Mouse (Mus musculus) frontal cortex, postnatal 14 days (tissue): ENCODE data around the gene Arhgap25.

Experiments
- DNase-seq, 2 experiments: peaks; one replicate each; pipeline ENCODE4 v3.0.0; 2022; ENCODE audit warnings: low spot score in 2 of 2

Gene Arhgap25

GRCm38 (mm10) chr6:87447217-87447616 is 85.8 kb downstream of the Arhgap25 start:
- DNase-seq = no peak

- no peak for DNase-seq
Observed at GRCm38 (mm10) chr6:87445222-87445621, 87.8 kb downstream of the Arhgap25 start.

GRCm38 (mm10) chr6:87443253-87443652 is 89.8 kb downstream of the Arhgap25 start:
- DNase-seq = no peak

DNA sequence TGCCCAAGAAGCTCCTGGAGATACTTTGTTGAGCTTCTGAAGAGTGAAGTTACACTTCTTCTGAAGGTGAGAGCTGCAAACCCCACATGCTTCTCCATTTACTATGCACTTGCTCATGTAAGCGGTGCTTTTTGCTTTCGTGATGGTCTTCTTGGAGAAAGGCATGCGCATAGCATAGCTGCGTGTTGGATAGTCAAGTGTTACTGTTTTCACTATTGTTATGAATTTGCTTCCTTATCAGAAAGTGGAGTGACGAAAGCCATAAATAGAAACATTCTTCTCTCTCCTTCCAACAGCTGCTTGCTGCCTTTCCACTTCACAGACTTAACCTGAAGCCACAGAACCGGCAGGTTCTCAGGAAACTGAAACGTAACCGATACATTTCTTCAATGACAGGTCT is 96.3 kb downstream of the Arhgap25 start:
- DNase-seq = no peak

- no peak for DNase-seq
Observed at GRCm38 (mm10) chr6:87435791-87436190, 97.3 kb downstream of the Arhgap25 start.

DNA sequence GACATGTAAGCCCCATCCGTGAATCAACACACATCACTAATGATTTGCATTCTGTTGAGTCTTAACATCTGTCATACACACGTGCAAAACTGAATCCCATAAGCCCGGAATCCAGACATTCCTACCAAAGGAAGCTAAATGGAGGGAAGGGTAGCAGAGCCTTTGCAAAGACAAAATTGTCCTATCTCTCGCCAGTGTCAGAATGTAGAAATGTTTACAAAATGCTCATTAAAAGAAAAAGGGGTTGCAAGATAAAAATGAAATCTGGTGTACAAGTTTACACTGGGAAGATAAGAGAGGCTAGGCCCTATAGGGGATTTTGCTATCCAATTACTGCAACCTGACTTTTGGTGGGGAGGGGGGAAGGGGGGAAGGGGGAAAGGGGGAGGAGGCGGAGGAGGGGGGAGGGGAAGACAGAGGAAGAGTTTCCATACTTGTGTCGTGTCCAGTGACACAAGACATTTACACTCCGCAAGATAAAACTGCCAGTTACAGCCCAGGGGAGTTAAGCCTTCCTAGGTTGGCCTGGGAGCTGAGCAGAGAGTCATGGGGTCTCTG is 104.5 kb downstream of the Arhgap25 start, which contains the start of gene Bmp10:
Bmp10 (plus strand) TSS at position 508 of the 558 bp plus-strand sequence.
- no peak for DNase-seq

DNA sequence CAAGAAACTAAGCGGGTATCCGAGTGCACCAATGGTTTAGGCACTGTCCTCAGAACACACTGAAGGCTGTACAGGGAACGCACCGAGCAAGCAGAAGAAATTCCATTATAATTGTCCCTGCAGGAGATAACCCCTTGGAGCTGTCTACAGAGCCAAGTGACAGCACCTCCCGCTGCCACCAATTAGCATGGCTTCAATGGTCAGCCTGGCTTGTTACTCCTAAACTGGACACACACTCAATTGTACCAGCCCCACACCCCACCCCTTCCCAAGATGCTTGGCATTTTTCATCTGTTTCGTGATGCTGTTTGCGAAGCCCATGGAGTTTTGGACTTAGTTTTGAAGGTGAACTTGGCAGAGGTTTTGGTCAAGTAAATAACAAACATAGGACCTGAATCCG is 105.4 kb downstream of the Arhgap25 start:
- DNase-seq = no peak

GRCm38 (mm10) chr6:87426954-87427353 is 106.1 kb downstream of the Arhgap25 start:
- DNase-seq = no peak

GRCm38 (mm10) chr6:87424037-87424816 is 108.8 kb downstream of the Arhgap25 start:
- no peak for DNase-seq

DNA sequence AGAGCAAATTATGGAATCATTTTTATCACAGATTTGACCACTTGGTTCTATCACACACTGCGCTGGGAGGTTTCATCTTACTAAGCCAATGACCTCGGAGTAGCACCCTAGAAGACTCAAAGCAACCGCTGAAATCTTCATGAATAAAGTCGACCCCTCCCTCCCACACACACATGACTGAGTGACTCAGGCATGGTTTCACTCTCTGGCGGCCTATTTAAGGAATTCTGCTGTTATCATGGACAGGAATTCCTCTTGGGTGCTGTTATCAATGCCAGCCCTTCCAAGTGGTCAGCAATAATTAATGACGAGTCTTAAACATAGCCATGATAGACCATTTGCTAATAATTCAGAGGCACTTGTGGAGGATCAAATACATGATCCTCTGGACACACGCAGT is 110.8 kb downstream of the Arhgap25 start:
- no peak for DNase-seq

DNA sequence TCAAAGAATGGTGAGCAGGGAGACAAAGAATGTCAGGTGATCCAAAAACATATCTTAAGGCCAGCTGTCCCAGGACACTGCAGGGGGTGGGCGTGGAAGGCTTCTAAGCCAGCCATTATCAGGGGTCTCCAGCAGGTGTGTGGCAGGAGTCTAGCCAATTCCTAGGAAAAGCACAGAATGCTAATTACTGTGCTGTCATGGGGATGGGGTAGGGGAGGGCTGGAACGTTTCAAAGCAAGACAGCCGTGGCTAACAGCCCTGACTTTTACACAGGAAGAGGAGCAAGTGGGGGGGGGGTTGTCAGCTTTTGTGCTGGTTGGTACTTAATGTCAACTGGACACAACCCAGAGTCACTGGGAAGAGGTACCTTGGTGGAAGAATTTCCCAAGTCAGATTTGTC is 121.0 kb downstream of the Arhgap25 start:
- DNase-seq = no peak
